Mouse (Mus musculus): Measurements from ENCODE around the gene Rc3h2. TPM values are rescaled to one million over a fixed set of nuclear protein-coding genes. Genes with fewer than 3 reads are reported as not detected.
A peak's percentile ranks its signal among the peaks of the same experiment; 100 is the strongest.

Rc3h2 gene
- total RNA-seq, 1 experiment: 41.5 TPM

DNA sequence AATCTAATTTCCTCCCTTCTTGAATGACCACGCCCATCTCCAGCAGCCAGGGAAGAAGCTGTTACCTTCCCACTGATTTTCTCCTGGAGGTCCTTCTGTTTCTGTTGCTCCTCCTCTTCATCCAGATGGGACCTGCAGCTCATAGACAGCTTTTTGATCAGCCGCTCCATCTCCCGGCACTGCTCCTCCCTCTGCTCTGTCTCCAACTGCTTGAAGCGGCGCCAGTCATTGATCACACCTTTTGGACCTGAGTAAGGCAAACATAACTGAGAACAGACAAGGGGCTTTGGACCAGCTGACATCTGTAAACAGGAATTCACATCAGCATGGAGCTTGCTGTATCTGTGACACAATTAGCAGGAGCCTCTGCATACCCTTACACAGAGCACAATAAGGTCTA is 67.1 kb downstream of the Rc3h2 start:
- Histone ChIP-seq H3K9me3 (ENCODE audit: control insufficient read depth, insufficient read depth, low read depth, low read length) (no peaks in the 10 kb centered on the region), H3K36me3 (ENCODE audit: control insufficient read depth, insufficient read depth, low read length, poor library complexity, severe bottlenecking) (peaks cover 21% of the 10 kb centered on the region), H3K9ac (ENCODE audit: insufficient read depth, low read depth, low read length, poor library complexity, severe bottlenecking) (no peak overlapping the region), H3K4me1 (ENCODE audit: control insufficient read depth in 2 of 2, insufficient read depth in 2 of 2, low read length in 2 of 2, poor library complexity in 1 of 2) (peaks cover 0 to 2% of the 10 kb centered on the region in 2 experiments; a peak in 1 of 4 replicates), H3K4me3 (ENCODE audit: insufficient read depth in 1 of 2, low read depth in 1 of 2, low read length in 2 of 2, poor library complexity in 1 of 2, severe bottlenecking in 1 of 2) (no peak overlapping the region), H3K27ac (ENCODE audit: insufficient read depth, low read depth, low read length, poor library complexity, severe bottlenecking) (no peak overlapping the region)
- no peak for TF ChIP-seq ZNF384 (IDR thresholded peaks at IDR 0.05; ENCODE audit: low read depth, low read length)
- TF ChIP-seq MAFK (IDR thresholded peaks at IDR 0.05; ENCODE audit: insufficient read depth, low read depth, low read length): no peak
- TF ChIP-seq CHD2 (IDR thresholded peaks at IDR 0.05; ENCODE audit: low read depth, low read length): no peak
- TF ChIP-seq HCFC1 (IDR thresholded peaks at IDR 0.05; ENCODE audit: borderline replicate concordance, insufficient read depth, low read length): no peak
- no peak for TF ChIP-seq ZC3H11A (IDR thresholded peaks at IDR 0.05; ENCODE audit: borderline replicate concordance, low read depth, low read length)
- in situ Hi-C loops (cut with MboI; ENCODE audit: low sequenced_read_pairs in 2 of 2, unreplicated experiment in 2 of 2): no loop called here
- no peak for DNase-seq (ENCODE audit: low read depth, low spot score)

DNA sequence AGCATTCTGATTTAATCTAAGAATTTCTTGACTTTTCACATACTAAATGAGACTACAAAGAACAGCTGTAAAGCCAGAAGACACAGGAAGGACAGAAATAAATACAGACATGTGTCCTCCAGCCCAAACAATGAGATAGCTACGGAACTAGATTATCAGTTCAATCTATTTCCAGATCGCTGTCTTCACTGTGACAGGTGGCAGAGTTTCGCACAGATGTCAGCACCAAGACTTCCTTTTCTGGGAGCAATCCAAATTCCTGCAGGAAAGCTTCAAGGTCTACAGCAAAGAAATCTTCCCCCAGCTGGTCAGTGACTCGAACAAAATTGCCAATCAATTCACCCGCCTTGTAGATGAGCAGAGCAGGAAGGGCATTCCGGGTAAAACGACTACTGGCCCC is 71.0 kb downstream of the Rc3h2 start:
- in situ Hi-C loops (cut with MboI; ENCODE audit: low sequenced_read_pairs in 2 of 2, unreplicated experiment in 2 of 2): no loop called here
- Histone ChIP-seq H3K36me3 (ENCODE audit: control insufficient read depth, insufficient read depth, low read length, poor library complexity, severe bottlenecking) (peaks cover 19% of the 10 kb centered on the region), H3K9ac (ENCODE audit: insufficient read depth, low read depth, low read length, poor library complexity, severe bottlenecking) (no peak overlapping the region), H3K27ac (ENCODE audit: insufficient read depth, low read depth, low read length, poor library complexity, severe bottlenecking) (no peak overlapping the region), H3K4me1 (ENCODE audit: control insufficient read depth in 2 of 2, insufficient read depth in 2 of 2, low read length in 2 of 2, poor library complexity in 1 of 2) (no peaks in the 10 kb centered on the region), H3K4me3 (ENCODE audit: insufficient read depth in 1 of 2, low read depth in 1 of 2, low read length in 2 of 2, poor library complexity in 1 of 2, severe bottlenecking in 1 of 2) (no peak overlapping the region), H3K9me3 (ENCODE audit: control insufficient read depth, insufficient read depth, low read depth, low read length) (no peaks in the 10 kb centered on the region)
- TF ChIP-seq ZNF384 (IDR thresholded peaks at IDR 0.05; ENCODE audit: low read depth, low read length) (no peak), MAFK (IDR thresholded peaks at IDR 0.05; ENCODE audit: insufficient read depth, low read depth, low read length) (no peak), ZC3H11A (IDR thresholded peaks at IDR 0.05; ENCODE audit: borderline replicate concordance, low read depth, low read length) (no peak), HCFC1 (IDR thresholded peaks at IDR 0.05; ENCODE audit: borderline replicate concordance, insufficient read depth, low read length) (no peak), CHD2 (IDR thresholded peaks at IDR 0.05; ENCODE audit: low read depth, low read length) (no peak)
- no peak for DNase-seq (ENCODE audit: low read depth, low spot score)

DNA sequence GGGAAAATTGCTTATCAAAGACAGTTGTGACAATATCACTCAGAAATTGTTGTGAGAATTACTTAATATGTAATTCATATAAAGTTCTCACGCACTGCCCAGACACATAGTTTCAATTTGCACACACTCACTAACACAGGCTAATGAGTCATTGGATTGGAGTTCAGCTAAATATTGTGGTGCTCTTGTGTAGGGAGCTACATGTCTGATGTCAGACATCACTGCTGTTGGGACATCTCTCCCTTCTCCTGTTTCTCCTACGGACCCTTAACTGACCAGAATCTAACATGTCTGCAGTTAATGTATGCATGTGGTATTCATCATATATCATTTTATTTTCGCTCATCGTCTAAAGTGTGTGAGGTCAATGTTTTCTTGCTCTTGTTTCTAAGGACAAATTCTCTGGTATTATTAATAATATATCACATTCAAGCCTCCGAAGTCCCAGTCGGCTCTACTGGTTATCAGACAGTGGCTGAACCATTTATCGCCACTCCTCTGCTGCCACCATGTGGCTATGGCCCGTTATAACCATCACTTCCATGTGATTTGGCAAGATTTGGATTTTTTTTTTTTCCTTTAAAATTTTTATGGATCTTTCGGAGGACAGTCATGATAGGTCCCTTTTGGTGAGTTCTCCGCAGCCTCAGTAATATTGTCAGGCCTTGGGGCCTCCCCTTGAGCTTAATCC is 84.1 kb downstream of the Rc3h2 start:
- DNase-seq (ENCODE audit: low read depth, low spot score): peak; percentile 15
- 0 out of 2 replicates have a peak, but pooled peaks cover 3% of the 10 kb centered on the region for H3K9me3 ChIP-seq (ENCODE audit: control insufficient read depth, insufficient read depth, low read depth, low read length)
- TF ChIP-seq ZC3H11A (IDR thresholded peaks at IDR 0.05; ENCODE audit: borderline replicate concordance, low read depth, low read length) (peak; percentile 52; the same call in 1 of the 2 replicates), ZNF384 (IDR thresholded peaks at IDR 0.05; ENCODE audit: low read depth, low read length) (no peak), CHD2 (IDR thresholded peaks at IDR 0.05; ENCODE audit: low read depth, low read length) (no peak)
- no peak overlapping the region for H3K27ac ChIP-seq (ENCODE audit: insufficient read depth, low read depth, low read length, poor library complexity, severe bottlenecking)
- no peak overlapping the region for H3K4me3 ChIP-seq (ENCODE audit: insufficient read depth in 1 of 2, low read depth in 1 of 2, low read length in 2 of 2, poor library complexity in 1 of 2, severe bottlenecking in 1 of 2)
- no peaks in the 10 kb centered on the region for H3K36me3 ChIP-seq (ENCODE audit: control insufficient read depth, insufficient read depth, low read length, poor library complexity, severe bottlenecking)
- no peak overlapping the region for H3K9ac ChIP-seq (ENCODE audit: insufficient read depth, low read depth, low read length, poor library complexity, severe bottlenecking)
- H3K4me1 ChIP-seq (ENCODE audit: control insufficient read depth in 2 of 2, insufficient read depth in 2 of 2, low read length in 2 of 2, poor library complexity in 1 of 2): no peaks in the 10 kb centered on the region
- in situ Hi-C loops (cut with MboI; ENCODE audit: low sequenced_read_pairs in 2 of 2, unreplicated experiment in 2 of 2): no loop called here

DNA sequence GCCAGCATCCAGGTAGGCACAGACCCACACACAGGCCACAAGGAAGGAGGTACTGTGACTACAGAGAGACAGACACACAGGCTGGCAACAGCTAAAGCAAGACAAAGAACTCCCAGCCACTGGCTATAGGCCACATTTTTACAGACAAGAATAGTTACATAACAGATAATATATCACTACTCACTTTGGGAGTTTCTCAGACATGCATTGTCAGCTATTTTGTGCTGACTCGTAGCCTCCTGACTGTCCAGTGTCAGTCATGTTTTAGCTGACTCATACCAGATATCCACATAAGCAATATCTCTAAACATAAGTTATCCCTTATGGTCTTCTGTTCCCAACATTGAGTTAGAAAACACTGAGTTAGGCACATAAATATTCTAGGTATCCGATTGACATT is 89.4 kb downstream of the Rc3h2 start:
- Histone ChIP-seq H3K9ac (ENCODE audit: insufficient read depth, low read depth, low read length, poor library complexity, severe bottlenecking) (no peak overlapping the region), H3K36me3 (ENCODE audit: control insufficient read depth, insufficient read depth, low read length, poor library complexity, severe bottlenecking) (no peaks in the 10 kb centered on the region), H3K27ac (ENCODE audit: insufficient read depth, low read depth, low read length, poor library complexity, severe bottlenecking) (no peak overlapping the region), H3K9me3 (ENCODE audit: control insufficient read depth, insufficient read depth, low read depth, low read length) (no peaks in the 10 kb centered on the region), H3K4me1 (ENCODE audit: control insufficient read depth in 2 of 2, insufficient read depth in 2 of 2, low read length in 2 of 2, poor library complexity in 1 of 2) (no peaks in the 10 kb centered on the region), H3K4me3 (ENCODE audit: insufficient read depth in 1 of 2, low read depth in 1 of 2, low read length in 2 of 2, poor library complexity in 1 of 2, severe bottlenecking in 1 of 2) (no peak overlapping the region)
- DNase-seq (ENCODE audit: low read depth, low spot score): no peak
- in situ Hi-C loops (cut with MboI; ENCODE audit: low sequenced_read_pairs in 2 of 2, unreplicated experiment in 2 of 2): no loop called here
- peak; percentile 37; the same call in 1 of the 2 replicates for TF ChIP-seq MAFK (IDR thresholded peaks at IDR 0.05; ENCODE audit: insufficient read depth, low read depth, low read length)
- no peak for TF ChIP-seq CHD2 (IDR thresholded peaks at IDR 0.05; ENCODE audit: low read depth, low read length)

DNA sequence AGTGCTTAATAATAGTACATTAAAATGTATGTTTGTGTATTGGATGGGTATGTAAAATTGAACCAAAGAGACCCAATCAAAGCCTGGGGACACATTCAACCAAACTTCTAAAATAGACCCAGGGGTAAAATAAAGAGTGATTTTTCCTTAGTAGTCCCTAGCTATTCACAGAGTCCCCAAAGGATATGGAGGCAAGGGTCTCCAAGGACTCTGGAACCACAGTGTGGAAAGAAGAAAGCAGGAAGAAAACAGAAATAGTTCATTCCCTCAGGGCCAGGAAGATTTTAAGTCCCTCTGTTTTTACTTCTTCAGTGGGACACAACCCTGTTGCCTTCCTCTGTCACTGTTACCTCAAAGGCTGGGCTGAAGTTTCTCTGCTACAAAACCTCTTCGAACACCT is 96.5 kb downstream of the Rc3h2 start, which contains the start of gene Olfr368:
Gene Olfr368 (plus strand): TSS at position 301 of the 400 bp plus-strand sequence.
- Histone ChIP-seq H3K4me3 (ENCODE audit: insufficient read depth in 1 of 2, low read depth in 1 of 2, low read length in 2 of 2, poor library complexity in 1 of 2, severe bottlenecking in 1 of 2) (no peak within 1 kb of the TSS), H3K36me3 (ENCODE audit: control insufficient read depth, insufficient read depth, low read length, poor library complexity, severe bottlenecking) (no peaks in the 10 kb centered on the region), H3K9me3 (ENCODE audit: control insufficient read depth, insufficient read depth, low read depth, low read length) (no peaks in the 10 kb centered on the region), H3K9ac (ENCODE audit: insufficient read depth, low read depth, low read length, poor library complexity, severe bottlenecking) (no peak within 1 kb of the TSS), H3K27ac (ENCODE audit: insufficient read depth, low read depth, low read length, poor library complexity, severe bottlenecking) (no peak within 1 kb of the TSS), H3K4me1 (ENCODE audit: control insufficient read depth in 2 of 2, insufficient read depth in 2 of 2, low read length in 2 of 2, poor library complexity in 1 of 2) (no peaks in the 10 kb centered on the region)
- in situ Hi-C loops (cut with MboI; ENCODE audit: low sequenced_read_pairs in 2 of 2, unreplicated experiment in 2 of 2): no loop called here
- TF ChIP-seq CHD2 (IDR thresholded peaks at IDR 0.05; ENCODE audit: low read depth, low read length) (no peak), MAFK (IDR thresholded peaks at IDR 0.05; ENCODE audit: insufficient read depth, low read depth, low read length) (no peak), HCFC1 (IDR thresholded peaks at IDR 0.05; ENCODE audit: borderline replicate concordance, insufficient read depth, low read length) (no peak), ZNF384 (IDR thresholded peaks at IDR 0.05; ENCODE audit: low read depth, low read length) (no peak), ZC3H11A (IDR thresholded peaks at IDR 0.05; ENCODE audit: borderline replicate concordance, low read depth, low read length) (no peak)
- DNase-seq (ENCODE audit: low read depth, low spot score): no peak

All from ES-E14 (cell line).